Mouse (Mus musculus): ENCODE data around the gene Mast4.

DNA sequence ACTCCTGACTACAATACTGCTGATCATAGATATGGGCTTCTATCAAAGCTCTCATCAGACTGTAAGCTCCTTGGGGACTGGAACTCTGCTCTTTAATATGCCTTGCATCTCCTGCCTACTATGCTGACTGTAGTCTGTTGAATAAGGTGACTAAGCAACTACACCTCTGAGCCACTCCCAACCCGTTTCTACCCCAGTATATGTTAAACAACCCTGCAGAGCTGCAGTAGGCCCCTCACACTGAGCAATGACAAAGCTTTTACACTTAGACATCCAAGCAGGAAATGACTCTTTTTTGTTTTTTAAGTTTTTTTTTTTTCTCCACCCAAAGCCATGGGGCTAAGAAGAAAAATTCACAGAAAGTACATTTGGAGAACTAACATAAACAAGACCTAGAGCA is 40.2 kb upstream of the Mast4 start:
- TF ChIP-seq CTCF (IDR thresholded peaks at IDR 0.05; ENCODE audit: control insufficient read depth, insufficient read depth, insufficient read length) (no peak), MYOD1 (IDR thresholded peaks at IDR 0.05; ENCODE audit: control insufficient read depth, insufficient read length, low read depth) (no peak), USF1 (IDR thresholded peaks at IDR 0.05; ENCODE audit: low read depth) (no peak), MAX (IDR thresholded peaks at IDR 0.05) (no peak), FOSL1 (IDR thresholded peaks at IDR 0.05; ENCODE audit: insufficient read depth, low read length, poor library complexity, severe bottlenecking) (no peak), MYOG (IDR thresholded peaks at IDR 0.05; ENCODE audit: control insufficient read depth, extremely low read depth, insufficient read length) (no peak)

Measured in C2C12 (cell line).